Mouse (Mus musculus) lung, postnatal 4 days (tissue): Measurements from ENCODE around the gene Rasd2.

Source experiments
- DNase-seq, 2 experiments: peaks; one replicate each; pipeline ENCODE4 v3.0.0; 2021

Rasd2 gene

GRCm38 (mm10) chr8:75213686-75214085, at the start of gene Rasd2:
Gene Rasd2 (plus strand): TSS chr8:75213944.
- DNase-seq: no peak

- DNase-seq: peak; percentile 24 to 75
Observed at GRCm38 (mm10) chr8:75169363-75169762, 44.4 kb upstream of the Rasd2 start.

GRCm38 (mm10) chr8:75172009-75172685, 41.6 kb upstream of the Rasd2 start:
- no peak for DNase-seq

GRCm38 (mm10) chr8:75193022-75193421, 20.7 kb upstream of the Rasd2 start:
- DNase-seq: no peak

- DNase-seq: no peak
Observed at GRCm38 (mm10) chr8:75194473-75195071, 19.2 kb upstream of the Rasd2 start.

GRCm38 (mm10) chr8:75197170-75197569, 16.6 kb upstream of the Rasd2 start:
- DNase-seq: no peak

- no peak for DNase-seq
Observed at GRCm38 (mm10) chr8:75197862-75198261, 15.9 kb upstream of the Rasd2 start.

GRCm38 (mm10) chr8:75198300-75198699, 15.4 kb upstream of the Rasd2 start:
- DNase-seq: no peak

GRCm38 (mm10) chr8:75198988-75199765, 14.6 kb upstream of the Rasd2 start:
- no peak for DNase-seq

- no peak for DNase-seq
Observed at GRCm38 (mm10) chr8:75199914-75200313, 13.8 kb upstream of the Rasd2 start.

- DNase-seq: no peak
Observed at GRCm38 (mm10) chr8:75202041-75202656, 11.6 kb upstream of the Rasd2 start.

- no peak for DNase-seq
Observed at GRCm38 (mm10) chr8:75202913-75203312, 10.8 kb upstream of the Rasd2 start.

- no peak for DNase-seq
Observed at GRCm38 (mm10) chr8:75203420-75203819, 10.3 kb upstream of the Rasd2 start.

- no peak for DNase-seq
Observed at GRCm38 (mm10) chr8:75204190-75204868, 9.4 kb upstream of the Rasd2 start.

GRCm38 (mm10) chr8:75211461-75211860, 2.3 kb upstream of the Rasd2 start:
- peak; percentile 87 to 90 for DNase-seq

GRCm38 (mm10) chr8:75212631-75213306, 975 bp upstream of the Rasd2 start:
- peak; percentile 89 to 90 for DNase-seq

- DNase-seq: no peak
Observed at GRCm38 (mm10) chr8:75213307-75213651, 465 bp upstream of the Rasd2 start.

- DNase-seq: no peak
Observed at GRCm38 (mm10) chr8:75215046-75215445, 1.3 kb downstream of the Rasd2 start.

GRCm38 (mm10) chr8:75215931-75216330, 2.2 kb downstream of the Rasd2 start:
- DNase-seq: no peak

- DNase-seq: no peak
Observed at GRCm38 (mm10) chr8:75216886-75217285, 3.1 kb downstream of the Rasd2 start.

GRCm38 (mm10) chr8:75217969-75218368, 4.2 kb downstream of the Rasd2 start:
- peak in 1 of 2 experiments; percentile 73 for DNase-seq
